Mouse (Mus musculus): ENCODE data around the gene Sh3d19.

Gene Sh3d19

GRCm38 (mm10) chr3:86030566-86030965, 59.7 kb downstream of the Sh3d19 start:
- no peak for DNase-seq

- no peak for DNase-seq
Observed at GRCm38 (mm10) chr3:86033455-86034090, 62.7 kb downstream of the Sh3d19 start.

GRCm38 (mm10) chr3:86037926-86038484, 67.1 kb downstream of the Sh3d19 start:
- no peak for DNase-seq

- DNase-seq, result no peak
Observed at GRCm38 (mm10) chr3:86038648-86039047, 67.7 kb downstream of the Sh3d19 start.

GRCm38 (mm10) chr3:86040286-86041201, 69.6 kb downstream of the Sh3d19 start:
- no peak for DNase-seq

GRCm38 (mm10) chr3:86047686-86048408, 76.9 kb downstream of the Sh3d19 start:
- no peak for DNase-seq

GRCm38 (mm10) chr3:86049041-86049440, 78.1 kb downstream of the Sh3d19 start:
- DNase-seq, result no peak

GRCm38 (mm10) chr3:86056678-86057077, 85.8 kb downstream of the Sh3d19 start:
- DNase-seq, result no peak

GRCm38 (mm10) chr3:86057436-86058095, 86.7 kb downstream of the Sh3d19 start:
- DNase-seq, result no peak

GRCm38 (mm10) chr3:86069646-86070250, 98.8 kb downstream of the Sh3d19 start:
- DNase-seq, result no peak

GRCm38 (mm10) chr3:86070799-86071198, 99.9 kb downstream of the Sh3d19 start:
- DNase-seq, result no peak

- no peak for DNase-seq
Observed at GRCm38 (mm10) chr3:86072066-86072465, 101.2 kb downstream of the Sh3d19 start.

- no peak for DNase-seq
Observed at GRCm38 (mm10) chr3:86072889-86073288, 102.0 kb downstream of the Sh3d19 start.

GRCm38 (mm10) chr3:86075593-86075992, 104.7 kb downstream of the Sh3d19 start:
- no peak for DNase-seq

- no peak for DNase-seq
Observed at GRCm38 (mm10) chr3:86076511-86077283, 105.8 kb downstream of the Sh3d19 start.

GRCm38 (mm10) chr3:86083051-86083450, 112.1 kb downstream of the Sh3d19 start:
- DNase-seq, result no peak

- no peak for DNase-seq
Observed at GRCm38 (mm10) chr3:86085001-86085400, 114.1 kb downstream of the Sh3d19 start.

- no peak for DNase-seq
Observed at GRCm38 (mm10) chr3:86087872-86088271, 117.0 kb downstream of the Sh3d19 start.

- DNase-seq, result no peak
Observed at GRCm38 (mm10) chr3:86093213-86093845, 122.4 kb downstream of the Sh3d19 start.

- DNase-seq, result no peak
Observed at GRCm38 (mm10) chr3:86093907-86094306, 123.0 kb downstream of the Sh3d19 start.

GRCm38 (mm10) chr3:86101956-86102355, 131.0 kb downstream of the Sh3d19 start:
- DNase-seq, result no peak

Measured in thymus, adult 18-20 months (tissue).